Mouse (Mus musculus): ENCODE measurements around the gene Thg1l.

DNA sequence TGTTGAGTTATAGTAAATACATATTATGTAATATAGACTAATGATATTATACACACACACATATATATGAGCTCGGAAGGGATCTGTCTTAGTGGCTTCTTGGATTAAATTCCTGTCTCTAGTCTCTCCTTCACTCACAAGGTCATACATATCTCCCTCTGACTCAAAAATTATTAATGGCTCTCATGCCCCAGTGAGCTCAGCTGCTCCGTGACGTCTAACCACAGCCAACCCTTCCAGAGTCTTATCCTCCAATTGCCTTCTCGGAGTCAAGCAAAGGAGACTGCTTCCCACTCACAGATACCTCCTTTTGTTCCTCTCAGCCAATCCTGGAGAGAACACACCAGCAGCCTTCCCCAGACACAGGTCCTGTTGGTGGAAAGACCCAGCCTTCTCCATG is 36.5 kb downstream of the Thg1l start:
- TF ChIP-seq CTCF (IDR thresholded peaks at IDR 0.05; ENCODE audit: low read depth, low read length) (no peak), POLR2A (IDR thresholded peaks at IDR 0.05; ENCODE audit: insufficient read depth, low read length) (no peak)
